Mouse (Mus musculus): Measurements from ENCODE around the gene Gxylt1. TPM values are rescaled to one million over a fixed set of nuclear protein-coding genes. Genes with fewer than 3 reads are reported as not detected.
"Not testable (repeated sequence)": the region's sequence is repeated elsewhere in the genome, so short reads cannot be mapped to it uniquely, and the experiment has no call there.

Gene Gxylt1
- polyA plus RNA-seq, 1 experiment from 2014 or later, result 21.1 TPM

GRCm38 (mm10) chr15:93259933-93260332, 15.0 kb downstream of the Gxylt1 start:
- WGBS, result 86% methylated on average over 8 of the region's 8 CpGs
- H3K36me3 ChIP-seq (replicated peaks), result peaks cover 55% of the 10 kb centered on the region

DNA sequence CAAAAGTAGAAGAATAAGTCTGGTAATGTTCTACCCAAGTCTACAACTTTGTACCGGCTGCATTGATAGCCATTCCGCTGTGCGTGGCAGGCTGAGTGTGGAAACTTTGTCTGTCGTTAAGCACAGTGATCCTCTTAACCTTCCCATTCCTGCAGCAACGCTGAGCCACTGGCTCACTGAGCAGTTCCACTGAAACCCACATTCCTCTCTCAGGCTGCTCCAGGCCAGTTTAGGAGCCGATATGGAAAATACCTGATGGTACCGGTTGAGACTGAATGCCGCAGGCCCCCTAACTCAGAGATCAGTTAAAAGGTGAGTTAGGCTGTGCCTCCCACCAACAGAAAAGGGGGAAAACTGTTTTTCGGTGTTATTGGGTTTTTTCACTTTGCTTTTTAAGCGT, 19.7 kb downstream of the Gxylt1 start:
- peak; percentile 50 for DNase-seq (ENCODE audit: low spot score)
- H3K36me3 ChIP-seq (replicated peaks), result peaks cover 70% of the 10 kb centered on the region
- H3K4me3 ChIP-seq, result peak overlapping the region; percentile 20; the same call in 1 of the 2 replicates
- 50% methylated on average over 10 of the region's 10 CpGs for WGBS
- H3K4me1 ChIP-seq, result peaks cover 29% of the 10 kb centered on the region
- H3K27me3 ChIP-seq (replicated peaks; ENCODE audit: low read depth, poor library complexity, severe bottlenecking), result no peaks in the 10 kb centered on the region
- H3K9me3 ChIP-seq, result no peaks in the 10 kb centered on the region
- H3K27ac ChIP-seq (replicated peaks), result peak overlapping the region; percentile 72

More at GRCm38 (mm10) chr15:93259933-93260332, 15.0 kb downstream of the Gxylt1 start:
- H3K27me3 ChIP-seq (replicated peaks; ENCODE audit: low read depth, poor library complexity, severe bottlenecking), result no peaks in the 10 kb centered on the region
- no peak overlapping the region for H3K4me3 ChIP-seq
- no peak overlapping the region for H3K27ac ChIP-seq (replicated peaks)
- no peaks in the 10 kb centered on the region for H3K9me3 ChIP-seq
- no peak for DNase-seq (ENCODE audit: low spot score)
- H3K4me1 ChIP-seq, result peaks cover 15% of the 10 kb centered on the region

- Histone ChIP-seq H3K27me3 (replicated peaks; ENCODE audit: low read depth, poor library complexity, severe bottlenecking) (no peaks in the 10 kb centered on the region), H3K9me3 (no peaks in the 10 kb centered on the region), H3K36me3 (replicated peaks) (peaks cover 68% of the 10 kb centered on the region), H3K4me1 (peaks cover 29% of the 10 kb centered on the region), H3K4me3 (no peak overlapping the region), H3K27ac (replicated peaks) (no peak overlapping the region)
- no peak for DNase-seq (ENCODE audit: low spot score)
- WGBS, result 83% methylated on average over 8 of the region's 8 CpGs
Observed at GRCm38 (mm10) chr15:93253172-93253571, 21.8 kb downstream of the Gxylt1 start.

- Histone ChIP-seq H3K4me3 (no peak overlapping the region), H3K36me3 (replicated peaks) (peaks cover 66% of the 10 kb centered on the region), H3K27me3 (replicated peaks; ENCODE audit: low read depth, poor library complexity, severe bottlenecking) (no peaks in the 10 kb centered on the region), H3K9me3 (no peaks in the 10 kb centered on the region), H3K27ac (replicated peaks) (0 out of 2 replicates have a peak overlapping the region, but pooled peaks have one; percentile 35), H3K4me1 (peaks cover 29% of the 10 kb centered on the region)
- no peak for DNase-seq (ENCODE audit: low spot score)
- 84% methylated on average over 6 of the region's 6 CpGs for WGBS
Observed at GRCm38 (mm10) chr15:93252396-93252795, 22.6 kb downstream of the Gxylt1 start.

DNA sequence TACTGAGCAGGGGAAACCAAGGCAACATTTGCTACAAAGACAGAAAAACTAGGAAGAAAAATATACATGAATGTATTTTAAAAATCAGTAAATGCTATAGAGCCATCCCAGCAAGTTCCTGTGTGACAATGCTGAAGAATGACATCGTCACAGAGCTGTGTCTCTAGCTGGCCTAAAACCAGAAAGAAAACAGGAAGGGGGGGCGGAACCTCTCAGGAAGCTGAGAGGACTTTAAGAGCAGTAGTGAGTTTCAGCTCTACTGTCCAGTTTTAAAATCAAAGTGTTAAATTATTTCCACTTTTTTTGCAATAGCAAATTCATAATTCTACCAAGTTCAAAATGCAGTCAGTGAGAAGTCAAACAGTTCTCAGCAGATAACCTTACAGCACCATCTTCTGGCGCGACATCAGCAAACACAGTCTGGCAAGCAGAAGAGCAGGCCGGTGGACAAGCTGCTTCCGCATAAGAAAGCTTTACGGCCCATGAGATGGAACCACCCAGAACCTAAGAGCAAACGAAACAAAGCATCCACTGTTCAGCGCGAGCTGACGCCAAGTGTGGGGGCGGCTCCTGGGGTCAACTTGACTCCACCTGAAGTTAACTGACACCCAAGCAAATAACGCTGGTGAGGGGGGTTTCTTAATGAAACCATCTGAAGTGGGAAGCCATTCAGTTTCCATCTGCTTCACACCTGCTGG, 23.3 kb downstream of the Gxylt1 start:
- DNase-seq (ENCODE audit: low spot score), result peak; percentile 57
- no peak overlapping the region; the same call in 1 of the 2 replicates for H3K27ac ChIP-seq (replicated peaks)
- H3K4me3 ChIP-seq, result no peak overlapping the region
- WGBS, result 57% methylated on average over 13 of the region's 13 CpGs
- no peaks in the 10 kb centered on the region for H3K9me3 ChIP-seq
- no peaks in the 10 kb centered on the region for H3K27me3 ChIP-seq (replicated peaks; ENCODE audit: low read depth, poor library complexity, severe bottlenecking)
- H3K4me1 ChIP-seq, result peaks cover 29% of the 10 kb centered on the region
- H3K36me3 ChIP-seq (replicated peaks), result peaks cover 66% of the 10 kb centered on the region

GRCm38 (mm10) chr15:93243202-93243601, 31.8 kb downstream of the Gxylt1 start:
- Histone ChIP-seq H3K4me1 (no peaks in the 10 kb centered on the region), H3K4me3 (no peak overlapping the region), H3K36me3 (replicated peaks) (peaks cover 91% of the 10 kb centered on the region), H3K27ac (replicated peaks) (no peak overlapping the region), H3K9me3 (no peaks in the 10 kb centered on the region), H3K27me3 (replicated peaks; ENCODE audit: low read depth, poor library complexity, severe bottlenecking) (no peaks in the 10 kb centered on the region)
- DNase-seq (ENCODE audit: low spot score), result no peak
- WGBS, result 92% methylated on average over 10 of the region's 10 CpGs

GRCm38 (mm10) chr15:93236456-93236855, 38.5 kb downstream of the Gxylt1 start:
- WGBS, result 92% methylated on average over 10 of the region's 10 CpGs
- Histone ChIP-seq H3K36me3 (replicated peaks) (peaks cover 47% of the 10 kb centered on the region), H3K9me3 (peaks cover 14% of the 10 kb centered on the region)
- not testable (repeated sequence) for H3K4me3 ChIP-seq; H3K27ac ChIP-seq (replicated peaks); H3K4me1 ChIP-seq; H3K27me3 ChIP-seq (replicated peaks; ENCODE audit: low read depth, poor library complexity, severe bottlenecking); DNase-seq (ENCODE audit: low spot score)

GRCm38 (mm10) chr15:93229028-93229427, 46.0 kb downstream of the Gxylt1 start:
- no peak overlapping the region for H3K27ac ChIP-seq (replicated peaks)
- no peaks in the 10 kb centered on the region for H3K36me3 ChIP-seq (replicated peaks)
- DNase-seq (ENCODE audit: low spot score), result no peak
- peaks cover 3% of the 10 kb centered on the region; the same call in 1 of the 2 replicates for H3K4me1 ChIP-seq
- no peaks in the 10 kb centered on the region for H3K27me3 ChIP-seq (replicated peaks; ENCODE audit: low read depth, poor library complexity, severe bottlenecking)
- no peaks in the 10 kb centered on the region for H3K9me3 ChIP-seq
- H3K4me3 ChIP-seq, result no peak overlapping the region
- 79% methylated on average over 11 of the region's 11 CpGs for WGBS

- Histone ChIP-seq H3K36me3 (replicated peaks) (no peaks in the 10 kb centered on the region), H3K4me3 (no peak overlapping the region), H3K27ac (replicated peaks) (no peak overlapping the region), H3K9me3 (no peaks in the 10 kb centered on the region), H3K4me1 (peaks cover 3% of the 10 kb centered on the region; the same call in 1 of the 2 replicates), H3K27me3 (replicated peaks; ENCODE audit: low read depth, poor library complexity, severe bottlenecking) (no peaks in the 10 kb centered on the region)
- WGBS, result 90% methylated on average over 10 of the region's 10 CpGs
- no peak for DNase-seq (ENCODE audit: low spot score)
Observed at GRCm38 (mm10) chr15:93228375-93228774, 46.6 kb downstream of the Gxylt1 start.

DNA sequence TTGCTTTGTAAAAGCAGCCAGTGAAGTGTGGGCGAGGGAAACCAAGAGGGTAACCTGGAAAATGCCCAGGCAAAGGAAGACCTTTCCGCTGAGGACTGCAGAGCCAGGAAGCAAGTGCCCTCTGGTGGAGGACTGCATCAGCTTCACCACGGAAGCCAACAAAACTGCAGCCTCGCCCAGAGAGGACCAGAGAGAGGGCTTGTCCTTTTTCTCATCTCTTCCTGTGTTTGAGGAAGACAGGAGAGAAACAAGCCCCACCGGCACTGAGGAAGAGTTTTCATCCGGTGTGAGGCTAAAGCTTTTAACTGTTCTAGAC, 47.3 kb downstream of the Gxylt1 start:
- no peaks in the 10 kb centered on the region for H3K27me3 ChIP-seq (replicated peaks; ENCODE audit: low read depth, poor library complexity, severe bottlenecking)
- peak; percentile 58 for DNase-seq (ENCODE audit: low spot score)
- H3K36me3 ChIP-seq (replicated peaks), result no peaks in the 10 kb centered on the region
- H3K9me3 ChIP-seq, result no peaks in the 10 kb centered on the region
- no peak overlapping the region for H3K4me3 ChIP-seq
- peaks cover 3% of the 10 kb centered on the region; the same call in 1 of the 2 replicates for H3K4me1 ChIP-seq
- 28% methylated on average over 6 of the region's 6 CpGs for WGBS
- no peak overlapping the region for H3K27ac ChIP-seq (replicated peaks)

GRCm38 (mm10) chr15:93226930-93227763, 47.8 kb downstream of the Gxylt1 start:
- no peak for DNase-seq (ENCODE audit: low spot score)
- Histone ChIP-seq H3K9me3 (no peaks in the 10 kb centered on the region), H3K4me3 (no peak overlapping the region), H3K27ac (replicated peaks) (no peak overlapping the region), H3K27me3 (replicated peaks; ENCODE audit: low read depth, poor library complexity, severe bottlenecking) (no peaks in the 10 kb centered on the region), H3K36me3 (replicated peaks) (no peaks in the 10 kb centered on the region), H3K4me1 (peaks cover 3% of the 10 kb centered on the region; the same call in 1 of the 2 replicates)
- WGBS, result 89% methylated on average over 10 of the region's 10 CpGs

- DNase-seq (ENCODE audit: low spot score), result no peak
- 56% methylated on average over 7 of the region's 7 CpGs for WGBS
- Histone ChIP-seq H3K36me3 (replicated peaks) (no peaks in the 10 kb centered on the region), H3K9me3 (no peaks in the 10 kb centered on the region), H3K4me1 (peaks cover 1% of the 10 kb centered on the region; the same call in 1 of the 2 replicates), H3K27ac (replicated peaks) (no peak overlapping the region), H3K27me3 (replicated peaks; ENCODE audit: low read depth, poor library complexity, severe bottlenecking) (no peaks in the 10 kb centered on the region), H3K4me3 (no peak overlapping the region)
Observed at GRCm38 (mm10) chr15:93222475-93222874, 52.5 kb downstream of the Gxylt1 start.

DNA sequence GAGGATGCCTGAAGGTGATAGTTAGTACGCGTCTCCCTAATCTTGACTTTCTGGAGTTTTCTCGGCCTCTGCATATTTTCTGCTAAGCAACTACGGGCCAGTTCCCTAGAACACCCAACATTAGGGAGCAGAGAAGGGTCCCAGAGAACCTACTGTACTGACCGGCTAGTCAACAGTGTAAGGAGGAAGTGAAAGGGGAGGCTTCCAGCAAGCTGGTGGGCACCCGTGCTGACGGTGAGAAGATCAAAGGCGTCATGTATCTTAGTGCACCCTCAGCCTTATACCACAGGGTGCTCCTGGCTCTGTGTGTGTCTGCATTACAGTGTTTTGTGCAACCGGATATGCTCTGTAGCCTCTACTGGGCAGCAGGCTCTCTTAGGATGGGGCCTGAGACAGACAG, 62.4 kb downstream of the Gxylt1 start:
- H3K36me3 ChIP-seq (replicated peaks), result no peaks in the 10 kb centered on the region
- DNase-seq (ENCODE audit: low spot score), result no peak
- H3K27ac ChIP-seq (replicated peaks), result no peak overlapping the region
- no peak overlapping the region for H3K4me3 ChIP-seq
- 93% methylated on average over 9 of the region's 9 CpGs for WGBS
- no peaks in the 10 kb centered on the region for H3K9me3 ChIP-seq
- no peaks in the 10 kb centered on the region for H3K4me1 ChIP-seq
- no peaks in the 10 kb centered on the region for H3K27me3 ChIP-seq (replicated peaks; ENCODE audit: low read depth, poor library complexity, severe bottlenecking)
